Mouse (Mus musculus): ENCODE measurements at regions not wholly inside any gene's neighbourhood (a gene's known extent, or its start where the extent isn't known, plus 50 kb on each side); places are given as distances from the start of the nearest gene placed in this dataset.

GRCm38 (mm10) chr5:72245382-72245781, 77.4 kb upstream of the Commd8 start:
- TF ChIP-seq GATA4 (IDR thresholded peaks at IDR 0.05; ENCODE audit: insufficient replicate concordance, low read length) = no peak

DNA sequence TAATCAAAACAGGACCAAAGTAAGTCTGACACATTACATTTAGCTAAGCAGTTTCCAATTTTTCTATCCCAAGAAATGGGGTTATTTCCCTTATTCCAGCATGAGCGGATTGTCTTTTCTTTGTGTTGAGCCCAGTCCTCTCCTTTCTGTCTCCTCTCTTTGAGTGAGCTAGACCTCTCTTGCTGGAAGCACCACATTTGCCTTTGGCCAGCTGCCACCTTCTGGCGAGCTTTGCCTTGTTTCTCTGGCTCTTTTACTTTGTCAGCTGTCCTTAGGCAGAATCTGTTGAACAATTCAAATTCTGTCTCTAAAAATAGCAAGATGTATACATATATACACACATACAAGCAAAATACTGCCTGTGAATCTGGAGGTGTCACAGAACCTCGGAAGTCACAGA, 76.1 kb upstream of the Commd8 start:
- no peak for TF ChIP-seq GATA4 (IDR thresholded peaks at IDR 0.05; ENCODE audit: insufficient replicate concordance, low read length)

- no peak for TF ChIP-seq GATA4 (IDR thresholded peaks at IDR 0.05; ENCODE audit: insufficient replicate concordance, low read length)
These were observed 75.0 kb upstream of the Commd8 start for GRCm38 (mm10) chr5:72242981-72243380.

- no peak for TF ChIP-seq GATA4 (IDR thresholded peaks at IDR 0.05; ENCODE audit: insufficient replicate concordance, low read length)
These were observed 73.5 kb upstream of the Commd8 start for GRCm38 (mm10) chr5:72241451-72241850.

GRCm38 (mm10) chr5:72240271-72240670, 72.3 kb upstream of the Commd8 start:
- TF ChIP-seq GATA4 (IDR thresholded peaks at IDR 0.05; ENCODE audit: insufficient replicate concordance, low read length) = no peak

DNA sequence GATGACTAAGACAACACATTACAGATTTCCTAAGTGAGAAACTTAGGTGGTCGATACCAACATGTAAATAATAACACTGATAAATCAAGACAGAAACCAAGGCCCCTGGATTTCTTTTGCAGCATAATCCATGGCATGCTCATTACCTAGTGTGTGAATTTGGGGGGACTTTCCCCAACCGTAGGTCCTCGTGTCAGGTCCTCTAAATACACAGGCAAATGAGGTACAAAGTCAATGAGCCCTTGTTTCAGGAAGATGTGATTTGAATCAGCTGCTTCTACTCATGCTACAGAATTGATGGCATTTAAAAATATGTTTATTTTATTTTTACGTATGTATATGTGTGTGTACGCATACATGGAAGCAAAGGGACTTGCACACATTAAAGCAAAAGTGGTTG, 59.0 kb upstream of the Commd8 start:
- no peak for TF ChIP-seq GATA4 (IDR thresholded peaks at IDR 0.05; ENCODE audit: insufficient replicate concordance, low read length)

DNA sequence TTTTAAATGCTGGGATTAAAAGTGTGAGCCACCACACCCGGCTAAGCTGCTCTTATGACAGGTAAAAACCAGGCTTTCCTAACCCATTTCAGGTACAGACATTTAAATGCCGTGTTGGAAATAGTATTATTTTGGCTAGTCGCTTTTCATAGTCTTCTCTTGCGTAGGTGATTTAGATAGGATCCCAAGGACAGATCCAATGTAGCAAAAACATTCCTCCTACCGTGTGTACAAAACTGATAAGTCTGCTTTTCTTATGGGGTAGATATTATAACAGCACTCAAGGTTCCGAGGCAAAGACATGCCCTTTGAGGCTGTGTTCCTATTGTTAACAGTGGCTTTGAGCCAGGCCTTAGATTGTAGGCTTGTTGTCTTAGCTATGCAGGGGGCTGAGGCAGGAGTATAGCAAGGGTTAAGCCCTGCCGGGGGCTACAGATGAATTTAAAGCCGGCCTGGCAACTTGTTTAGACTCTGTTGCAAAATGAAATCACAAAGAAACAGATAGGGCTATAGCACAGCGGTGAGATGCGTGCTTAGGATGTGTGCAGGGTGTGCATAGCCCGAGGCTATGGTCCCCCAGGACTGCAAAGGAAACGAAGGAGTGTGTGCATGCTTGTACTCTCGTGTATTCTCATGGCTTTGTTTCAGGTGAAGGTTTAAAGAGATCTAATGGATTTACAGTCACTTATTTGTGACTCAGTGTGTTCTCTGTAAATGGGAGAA, 57.7 kb upstream of the Commd8 start:
- TF ChIP-seq GATA4 (IDR thresholded peaks at IDR 0.05; ENCODE audit: insufficient replicate concordance, low read length) = no peak

DNA sequence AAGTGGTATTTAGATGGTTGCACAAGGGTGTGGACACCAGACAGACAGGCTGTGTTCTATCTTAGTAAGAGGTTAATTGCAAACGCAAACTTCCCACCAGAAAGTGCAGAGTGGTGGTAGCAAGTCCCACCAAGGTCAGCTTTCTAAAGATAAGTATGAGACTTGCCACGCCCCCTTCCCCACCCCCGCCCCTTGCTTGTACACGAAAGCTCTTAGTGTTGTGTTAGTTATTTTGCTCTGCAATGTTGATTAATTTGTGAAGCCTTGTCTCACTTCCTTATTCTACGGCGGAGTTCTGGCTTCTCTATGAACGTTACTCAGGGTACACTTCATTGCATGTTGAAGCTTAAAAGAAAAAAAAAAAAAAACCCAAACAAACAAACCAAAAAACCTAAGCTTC, 57.1 kb upstream of the Commd8 start:
- no peak for TF ChIP-seq GATA4 (IDR thresholded peaks at IDR 0.05; ENCODE audit: insufficient replicate concordance, low read length)

- TF ChIP-seq GATA4 (IDR thresholded peaks at IDR 0.05; ENCODE audit: insufficient replicate concordance, low read length) = no peak
These were observed 56.6 kb upstream of the Commd8 start for GRCm38 (mm10) chr5:72224551-72224966.

DNA sequence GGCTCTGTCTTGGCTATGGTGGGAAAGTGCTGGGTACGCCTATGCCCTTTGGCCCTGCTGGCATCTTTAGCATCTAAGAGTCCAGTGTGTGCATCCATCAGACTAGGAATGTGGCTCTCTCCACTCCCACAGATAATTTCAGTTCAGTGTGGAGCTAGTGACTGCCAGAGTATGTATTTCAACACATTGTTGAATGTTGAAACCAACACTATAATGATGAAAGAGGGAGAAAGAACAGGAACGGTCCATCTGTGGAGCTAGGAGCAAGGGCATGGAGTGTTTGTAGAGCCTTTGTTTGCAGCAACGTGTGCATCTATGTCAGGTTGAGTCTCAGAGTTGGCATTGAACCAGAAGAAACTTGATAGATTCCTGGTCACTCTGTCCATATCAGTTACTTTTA, 54.9 kb upstream of the Commd8 start:
- TF ChIP-seq GATA4 (IDR thresholded peaks at IDR 0.05; ENCODE audit: insufficient replicate concordance, low read length) = no peak

- peak; percentile 65; the same call in 1 of the 2 replicates for TF ChIP-seq GATA4 (IDR thresholded peaks at IDR 0.05; ENCODE audit: insufficient replicate concordance, low read length)
These were observed 51.7 kb upstream of the Commd8 start for GRCm38 (mm10) chr5:72219697-72220096.

DNA sequence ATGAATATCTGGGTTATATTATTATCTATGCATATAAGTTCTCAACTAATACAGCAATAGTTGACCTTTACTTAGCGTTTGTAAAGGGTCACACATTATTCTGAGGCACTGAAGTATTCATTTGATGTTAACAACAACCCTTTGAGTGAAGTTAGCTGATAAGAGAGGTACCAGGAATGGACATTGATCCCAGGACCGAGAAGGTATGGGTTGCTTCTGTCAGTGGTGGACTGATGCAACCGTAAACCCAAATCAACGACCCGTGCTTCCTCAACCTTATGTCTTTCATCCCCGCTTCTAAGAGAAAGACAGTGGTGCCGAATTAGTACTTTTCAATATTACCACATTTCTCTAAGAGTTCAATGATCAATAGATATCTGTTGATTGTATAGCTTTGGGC, 51.3 kb upstream of the Commd8 start:
- no peak for TF ChIP-seq GATA4 (IDR thresholded peaks at IDR 0.05; ENCODE audit: insufficient replicate concordance, low read length)
